Mouse (Mus musculus): ENCODE data around the gene D630003M21Rik.

DNA sequence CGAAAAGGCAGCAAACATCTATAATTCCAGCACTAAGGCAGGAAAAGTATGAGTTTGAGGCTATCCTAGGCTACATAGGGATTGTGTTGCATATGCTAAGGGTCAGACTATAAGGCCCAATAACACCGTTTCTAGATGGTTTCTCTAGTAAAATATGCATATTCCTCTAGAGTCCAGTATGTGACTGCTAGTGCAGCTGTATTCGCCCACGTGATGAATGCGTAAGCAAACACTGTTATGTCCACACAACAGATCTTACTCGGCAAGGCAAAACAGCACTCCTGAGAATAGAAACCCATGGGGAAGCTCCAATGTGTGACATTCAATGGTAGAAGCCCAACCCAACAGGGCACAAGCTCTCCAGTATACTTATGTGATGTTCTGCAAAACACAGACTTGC, 18.8 kb upstream of the D630003M21Rik start:
- TF ChIP-seq CTCF (IDR thresholded peaks at IDR 0.05; ENCODE audit: borderline replicate concordance, control insufficient read depth, extremely low read depth, insufficient read depth, low read length, poor library complexity) (no peak), POLR2A (IDR thresholded peaks at IDR 0.05; ENCODE audit: control insufficient read depth, extremely low read depth, insufficient read depth, low read length, poor library complexity) (no peak)

All from thymus, adult 2 months (tissue).